Mouse (Mus musculus) hindlimb bud, embryonic 11.5 days (tissue): ENCODE measurements around the gene Lamb3.
"Not testable (repeated sequence)": the region's sequence is repeated elsewhere in the genome, so short reads cannot be mapped to it uniquely, and the experiment has no call there.

Experiments used
- DNase-seq: peaks from one replicate; pipeline ENCODE4 v3.0.0-alpha.2; 2012; ENCODE audit warnings: low read depth, low spot score; ENCODE audit errors: extremely low spot score

Lamb3 gene

DNA sequence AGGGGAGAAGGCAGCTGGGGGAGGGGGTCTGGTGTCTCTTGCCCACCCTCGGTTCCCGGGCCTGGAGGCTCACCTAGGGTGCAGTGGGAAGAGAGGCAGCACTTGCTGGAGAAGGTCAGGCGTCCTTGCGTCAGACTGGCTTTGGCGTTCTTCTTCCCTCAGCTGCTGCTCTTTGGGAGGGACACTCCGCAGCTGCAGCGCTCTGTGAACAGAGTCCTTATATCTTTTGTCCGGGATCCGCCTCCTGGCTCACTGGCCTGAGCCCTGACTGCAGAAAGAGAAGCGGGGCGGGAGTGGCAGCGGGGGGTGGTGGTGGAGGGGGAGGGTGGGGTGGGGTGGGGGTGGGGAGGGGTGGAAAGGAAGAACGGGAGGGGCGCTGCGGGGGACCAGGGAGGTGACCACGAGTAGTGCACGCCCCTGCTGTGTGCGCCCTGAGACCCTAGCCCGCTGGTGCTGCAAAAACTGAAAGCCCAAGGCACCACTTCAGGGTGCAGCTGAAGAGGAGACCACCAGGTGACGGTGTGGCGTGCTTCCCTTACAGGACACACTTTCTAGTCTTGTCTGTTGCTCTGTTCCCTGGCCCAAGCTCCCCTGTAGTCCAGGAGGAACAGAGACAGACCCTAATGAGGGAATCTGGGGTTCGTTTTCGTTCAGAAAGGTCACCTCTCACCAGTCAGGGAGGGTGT, 65.6 kb downstream of the Lamb3 start, which contains the start of gene G0s2:
G0s2 (minus strand) TSS at position 302 of the 686 bp plus-strand sequence.
- DNase-seq = no peak

DNA sequence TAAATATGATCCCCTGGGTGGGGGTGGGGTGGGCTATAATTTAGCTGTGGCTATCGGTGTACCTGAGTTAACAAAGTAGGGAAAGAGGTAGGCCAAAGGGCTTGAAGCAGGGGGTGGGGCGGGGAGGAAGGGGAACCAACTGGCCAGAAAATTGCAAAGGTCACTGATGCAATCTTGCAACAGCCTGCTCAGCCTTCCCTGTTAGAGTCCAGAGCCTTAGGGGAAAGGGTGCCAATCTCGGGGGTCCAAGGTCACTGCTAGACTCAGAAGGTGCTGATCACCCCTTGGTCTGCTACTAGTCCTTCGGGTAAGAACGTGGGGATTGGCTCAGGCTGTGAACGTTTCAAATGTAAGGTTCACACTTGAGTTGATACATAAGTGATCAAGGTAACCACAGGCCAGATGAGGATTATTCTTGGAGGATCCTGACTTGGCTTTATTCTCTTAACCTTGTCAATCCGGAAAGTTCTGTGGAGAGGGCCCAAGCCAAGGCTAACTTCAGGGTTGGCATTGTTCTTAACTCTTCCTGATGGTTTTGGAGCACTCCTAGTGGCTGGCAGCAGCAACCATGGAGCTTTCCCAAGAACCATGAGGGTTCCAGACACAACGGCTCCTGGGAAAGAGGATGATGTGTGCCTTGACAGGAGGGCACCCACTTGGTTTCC, 67.0 kb downstream of the Lamb3 start:
- DNase-seq = no peak

DNA sequence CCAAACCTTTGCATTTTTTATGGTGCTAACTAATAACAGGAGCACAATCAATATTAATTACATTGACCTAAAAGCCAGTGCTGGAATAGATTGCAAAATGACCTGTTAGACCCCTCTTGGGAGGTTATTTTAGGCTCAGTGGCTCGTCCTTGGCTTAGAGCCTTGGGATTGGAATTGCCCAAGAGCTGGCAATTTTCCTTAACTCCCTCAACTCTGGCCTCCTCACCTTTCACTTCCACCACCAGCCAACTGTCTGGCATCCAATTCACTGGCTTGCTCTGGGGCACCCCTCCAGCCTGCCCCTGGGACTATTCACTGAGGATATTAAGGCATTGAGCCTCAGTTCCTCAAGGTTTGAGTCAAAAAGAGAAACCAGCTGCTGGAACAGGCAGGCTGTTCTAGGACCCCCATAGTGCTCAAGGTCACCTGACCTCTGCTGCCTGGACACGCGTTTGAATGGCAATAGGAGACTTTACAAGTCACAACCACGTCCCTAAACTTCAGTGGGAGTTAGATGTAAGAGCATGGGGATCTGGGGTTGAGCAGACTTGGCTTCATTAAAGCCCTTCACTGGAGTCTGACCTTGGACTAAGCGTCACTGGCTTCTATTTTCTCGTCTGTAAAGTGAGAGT, 71.0 kb downstream of the Lamb3 start:
- DNase-seq = no peak

GRCm38 (mm10) chr1:193279492-193279891, 72.0 kb downstream of the Lamb3 start:
- no peak for DNase-seq

- no peak for DNase-seq
Observed at GRCm38 (mm10) chr1:193281344-193281743, 73.8 kb downstream of the Lamb3 start.

GRCm38 (mm10) chr1:193284228-193284779, 76.8 kb downstream of the Lamb3 start:
- no peak for DNase-seq

- DNase-seq = not testable (repeated sequence)
Observed at GRCm38 (mm10) chr1:193285766-193286325, 78.3 kb downstream of the Lamb3 start.

- no peak for DNase-seq
Observed at GRCm38 (mm10) chr1:193287578-193287977, 80.1 kb downstream of the Lamb3 start.

DNA sequence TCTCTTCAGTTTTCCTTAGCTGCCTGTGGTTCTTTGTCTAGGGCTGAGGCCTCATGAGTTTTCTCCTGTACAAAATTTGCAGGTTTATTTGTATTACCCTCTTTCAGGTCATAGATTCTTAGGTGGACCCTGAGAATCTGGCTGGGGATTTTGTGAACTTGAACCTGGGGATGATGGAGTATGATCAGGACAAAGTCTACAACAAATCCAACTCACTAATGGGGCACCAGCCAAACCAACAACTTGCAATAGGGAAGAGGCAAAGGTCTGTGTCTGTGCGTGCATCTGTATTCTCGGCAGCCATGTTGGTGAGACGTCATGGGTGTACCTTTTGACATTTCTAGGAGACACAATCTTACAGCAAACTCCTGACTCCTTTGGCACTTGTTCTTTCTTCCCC, 81.6 kb downstream of the Lamb3 start:
- DNase-seq = no peak

GRCm38 (mm10) chr1:193289914-193290313, 82.4 kb downstream of the Lamb3 start:
- no peak for DNase-seq

DNA sequence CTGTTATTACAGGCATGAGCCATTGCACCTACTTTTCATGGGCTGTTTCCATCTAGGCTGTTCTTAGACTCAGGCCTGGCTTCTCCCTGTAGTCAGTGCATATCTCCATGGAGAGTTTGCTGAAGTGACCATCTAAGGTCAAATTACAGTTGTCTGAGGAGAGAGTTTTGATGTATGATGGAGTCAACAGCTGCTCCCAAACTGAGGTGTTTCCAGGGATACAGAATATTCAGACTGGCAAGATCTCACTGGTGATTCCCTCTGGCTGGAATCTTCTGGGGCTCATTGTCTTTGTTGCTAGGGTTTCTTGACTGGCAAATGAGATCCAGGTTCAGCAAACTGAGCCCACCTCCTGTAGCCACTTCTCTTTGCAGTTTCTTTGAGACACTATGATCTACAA, 83.2 kb downstream of the Lamb3 start:
- DNase-seq = no peak

GRCm38 (mm10) chr1:193293039-193293438, 85.5 kb downstream of the Lamb3 start:
- DNase-seq = no peak

GRCm38 (mm10) chr1:193293926-193294325, 86.4 kb downstream of the Lamb3 start:
- no peak for DNase-seq

GRCm38 (mm10) chr1:193295920-193296319, 88.4 kb downstream of the Lamb3 start:
- no peak for DNase-seq

- no peak for DNase-seq
Observed at GRCm38 (mm10) chr1:193298141-193298765, 90.8 kb downstream of the Lamb3 start.

DNA sequence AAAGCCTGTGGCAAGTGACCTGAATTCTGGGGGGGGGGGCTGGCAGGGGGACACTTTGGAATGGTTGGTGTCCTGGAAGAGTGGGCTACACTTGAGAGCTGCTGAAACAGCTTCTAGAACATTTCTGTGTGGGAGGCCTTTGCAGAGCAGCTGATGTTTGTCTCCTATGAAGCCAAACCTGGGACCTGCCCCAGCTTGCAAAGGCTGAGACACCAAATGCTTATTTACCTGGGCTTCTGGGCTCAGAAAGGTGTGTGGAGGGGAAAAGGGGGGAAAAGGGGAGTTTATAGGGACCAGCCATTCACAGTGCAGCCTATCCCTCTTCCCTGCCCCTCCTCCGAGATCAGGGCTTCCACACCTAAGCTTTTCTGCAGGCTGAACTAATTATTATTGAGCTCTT, 92.5 kb downstream of the Lamb3 start:
- DNase-seq = no peak

DNA sequence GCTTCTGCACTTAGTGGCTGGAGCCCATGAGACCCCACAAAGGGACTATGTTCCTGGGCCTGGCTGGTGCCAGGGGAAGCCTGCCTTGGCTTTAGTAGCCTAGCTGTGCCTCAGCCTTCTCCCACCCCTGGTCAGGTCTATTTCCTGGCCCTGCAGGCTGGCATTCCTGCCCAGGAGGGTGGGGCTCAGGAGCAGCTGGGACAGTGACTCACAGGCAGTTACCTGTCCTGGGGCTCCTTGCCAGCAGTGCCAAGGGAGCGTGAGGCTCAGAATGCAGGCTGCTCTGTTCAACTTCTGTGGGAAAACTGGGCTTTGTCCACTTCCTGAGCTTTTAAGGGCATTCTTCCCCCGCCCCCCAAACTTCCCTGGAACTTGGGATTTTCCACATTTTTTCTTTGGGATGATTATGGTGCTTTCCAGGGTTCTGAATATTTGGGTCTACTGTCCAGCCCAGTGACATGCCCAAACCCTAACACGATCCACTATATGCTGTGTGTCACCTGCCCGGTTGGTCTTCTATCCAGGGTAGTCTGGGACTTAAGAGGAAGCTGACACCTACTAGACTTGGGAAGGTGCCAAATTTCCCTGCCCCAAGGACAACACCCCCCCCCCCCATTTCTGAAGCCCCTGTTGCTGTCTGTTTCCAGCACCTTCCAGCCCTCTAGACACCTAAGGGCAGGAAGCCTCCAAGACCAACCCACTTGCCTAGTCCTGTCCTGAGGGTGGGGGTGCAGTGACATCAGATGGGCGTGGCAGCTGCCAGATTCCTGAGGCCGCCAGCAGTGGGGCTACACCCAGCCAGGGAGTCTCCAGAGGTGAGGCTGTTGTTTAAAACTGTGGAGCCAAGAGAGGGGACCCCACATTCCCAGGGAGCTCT, 94.0 kb downstream of the Lamb3 start:
- DNase-seq = no peak

DNA sequence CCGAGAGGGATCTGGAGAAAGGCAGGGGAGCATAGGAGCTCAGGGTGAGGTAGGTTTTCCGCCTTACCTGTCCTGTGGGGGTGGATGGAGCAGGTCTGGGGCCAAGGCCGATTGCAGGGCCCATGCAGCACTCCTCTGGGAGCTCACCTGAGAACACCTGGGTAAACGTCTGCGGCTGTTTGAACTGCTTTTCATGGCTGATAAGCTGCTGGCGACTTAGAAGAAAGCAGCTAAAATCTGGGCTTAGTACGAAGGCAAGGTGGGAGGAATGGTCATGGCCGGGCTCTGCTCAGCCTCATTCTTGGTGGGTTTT, 94.5 kb downstream of the Lamb3 start:
- DNase-seq = no peak

DNA sequence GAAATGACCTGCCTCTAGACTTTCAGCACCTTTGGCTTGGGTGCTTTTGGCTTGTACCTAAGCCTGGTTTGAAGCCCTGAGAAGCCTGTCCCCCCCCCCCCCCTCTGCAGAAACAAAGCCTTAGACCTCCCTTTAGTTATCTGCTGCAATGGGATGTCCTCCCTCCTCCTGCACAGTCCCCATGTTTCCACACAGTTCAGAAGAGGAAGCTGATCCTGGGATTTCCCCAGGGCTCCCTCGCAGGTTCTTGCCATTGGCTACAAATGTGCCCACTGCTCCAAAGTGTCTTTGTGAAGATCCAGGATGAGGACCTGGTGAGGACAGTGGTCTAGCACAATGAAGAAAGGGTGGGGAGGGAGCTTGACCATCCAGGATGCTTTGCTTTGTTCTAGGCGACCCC, 95.6 kb downstream of the Lamb3 start:
- DNase-seq = no peak

- DNase-seq = no peak
Observed at GRCm38 (mm10) chr1:193305386-193305785, 97.9 kb downstream of the Lamb3 start.
